16 mouse cellular contexts compared by ENCODE assay signal in genomic region chr1:190663996-190664395, GRCm38 (mm10).
"Had no signal": no experiment of that assay in that cellular context is flagged by ENCODE, and none has a peak within 500 bp of the region (broad histone marks: within the 10 kb centered on the region; RNA-seq: fewer than 3 reads in every experiment).

No protein-coding gene starts in this region.

- H3K4me2 ChIP-seq: lung, embryonic 14.5 days; midbrain, embryonic 12.5 days; neural tube, embryonic 13.5 days; neural tube, embryonic 15.5 days had no signal

- H3K9ac ChIP-seq: liver, embryonic 14.5 days; lung, embryonic 14.5 days; midbrain, embryonic 12.5 days; neural tube, embryonic 13.5 days; neural tube, embryonic 15.5 days had no signal

- H3K4me3 ChIP-seq: midbrain, embryonic 12.5 days; myocyte; neural tube, embryonic 13.5 days; neural tube, embryonic 15.5 days had no signal

- H3K36me3 ChIP-seq: midbrain, embryonic 12.5 days; neural tube, embryonic 13.5 days; neural tube, embryonic 15.5 days had no signal

- DNase-seq: lung, adult 18-20 months; lung, embryonic 14.5 days; lung, postnatal 10 days; midbrain, embryonic 14.5 days; retina, postnatal 1 day; right cerebral cortex, adult 18-20 months; right cerebral cortex, postnatal 25 days; spleen, adult 18-20 months; thymus, adult 18-20 months; thymus, postnatal 14 days; thymus, postnatal 36 days had no signal

- H3K9me3 ChIP-seq: midbrain, embryonic 12.5 days; neural tube, embryonic 13.5 days; neural tube, embryonic 15.5 days had no signal

- H3K27ac ChIP-seq: liver, embryonic 14.5 days; midbrain, embryonic 12.5 days; neural tube, embryonic 13.5 days; neural tube, embryonic 15.5 days had no signal

- H3K27me3 ChIP-seq: neural tube, embryonic 15.5 days had no signal
